Mouse (Mus musculus): Measurements from ENCODE around the gene 9930022D16Rik. TPM values are rescaled to one million over a fixed set of nuclear protein-coding genes. Genes with fewer than 3 reads are reported as not detected.

Gene 9930022D16Rik
- polyA plus RNA-seq, 1 experiment from 2014 or later, result not detected

- in situ Hi-C loops (cut with MboI; ENCODE audit: low pct_unique_long_range_greater_than_20kb), result loop anchor here (25.0 kb wide), 1 partner anchor 981 kb away; no protein-coding TSS in a partner anchor
- peak; percentile 29 for TF ChIP-seq CTCF (IDR thresholded peaks at IDR 0.05)
- ChIA-PET CTCF (interaction anchor here (1.0 to 1.5 kb wide), 3 partner anchors 142 to 177 kb away, joined by 3 to 6 read pairs (median 4); partner anchors contain the start of gene Rgs9), POLR2A (no interaction called here)
- peaks cover 3% of the 10 kb centered on the region for H3K27me3 ChIP-seq
- DNase-seq (ENCODE audit: low read depth, low spot score), result no peak
- ATAC-seq, result no peak
Measured at GRCm38 (mm10) chr11:109443468-109444263, 29.9 kb downstream of the 9930022D16Rik start.

- ATAC-seq, result no peak
- in situ Hi-C loops (cut with MboI; ENCODE audit: low pct_unique_long_range_greater_than_20kb), result loop anchor here (25.0 kb wide), 1 partner anchor 982 kb away; no protein-coding TSS in a partner anchor
- POLR2A ChIA-PET, result no interaction called here
- peak; percentile 32 for TF ChIP-seq CTCF (IDR thresholded peaks at IDR 0.05)
- CTCF ChIA-PET, result interaction anchor here (2.3 kb wide), 2 partner anchors 140 to 175 kb away, joined by 12 to 21 read pairs; no protein-coding TSS in a partner anchor
- H3K27me3 ChIP-seq, result peaks cover 3% of the 10 kb centered on the region
- DNase-seq (ENCODE audit: low read depth, low spot score), result no peak
Measured at GRCm38 (mm10) chr11:109444600-109444999, 30.9 kb downstream of the 9930022D16Rik start.

GRCm38 (mm10) chr11:109445438-109446035 is 31.8 kb downstream of the 9930022D16Rik start:
- ATAC-seq (no peak), DNase-seq (ENCODE audit: low read depth, low spot score) (no peak)
- in situ Hi-C loops (cut with MboI; ENCODE audit: low pct_unique_long_range_greater_than_20kb), result loop anchor here (5.0 to 25.0 kb wide), 4 partner anchors 142 to 983 kb away; no protein-coding TSS in a partner anchor
- peak; percentile 74 for TF ChIP-seq CTCF (IDR thresholded peaks at IDR 0.05)
- ChIA-PET CTCF (interaction anchor here (0.7 to 2.3 kb wide), 8 partner anchors 9 to 201 kb away, joined by 3 to 21 read pairs (median 3); no protein-coding TSS in a partner anchor), POLR2A (no interaction called here)
- peaks cover 6% of the 10 kb centered on the region for H3K27me3 ChIP-seq

GRCm38 (mm10) chr11:109451169-109451568 is 37.5 kb downstream of the 9930022D16Rik start:
- in situ Hi-C loops (cut with MboI; ENCODE audit: low pct_unique_long_range_greater_than_20kb), result no loop called here
- no peak for TF ChIP-seq CTCF (IDR thresholded peaks at IDR 0.05)
- DNase-seq (ENCODE audit: low read depth, low spot score), result no peak
- ATAC-seq, result no peak
- ChIA-PET CTCF (interaction anchor here (1.2 kb wide), 1 partner anchor 107 kb away, joined by 3 read pairs; no protein-coding TSS in a partner anchor), POLR2A (interaction anchor here (0.5 kb wide), 1 partner anchor 122 kb away, joined by 3 read pairs; no protein-coding TSS in a partner anchor)
- H3K27me3 ChIP-seq, result peaks cover 11% of the 10 kb centered on the region

GRCm38 (mm10) chr11:109456261-109456660 is 42.5 kb downstream of the 9930022D16Rik start:
- ATAC-seq (no peak), DNase-seq (ENCODE audit: low read depth, low spot score) (no peak)
- in situ Hi-C loops (cut with MboI; ENCODE audit: low pct_unique_long_range_greater_than_20kb), result no loop called here
- peaks cover 5% of the 10 kb centered on the region for H3K27me3 ChIP-seq
- ChIA-PET CTCF (no interaction called here), POLR2A (interaction anchor here (0.6 kb wide), 1 partner anchor 17 kb away, joined by 3 read pairs; no protein-coding TSS in a partner anchor)
- no peak for TF ChIP-seq CTCF (IDR thresholded peaks at IDR 0.05)

- in situ Hi-C loops (cut with MboI; ENCODE audit: low pct_unique_long_range_greater_than_20kb), result no loop called here
- ChIA-PET CTCF (no interaction called here), POLR2A (no interaction called here)
- DNase-seq (ENCODE audit: low read depth, low spot score) (no peak), ATAC-seq (no peak)
- TF ChIP-seq CTCF (IDR thresholded peaks at IDR 0.05), result no peak
- H3K27me3 ChIP-seq, result no peaks in the 10 kb centered on the region
Measured at GRCm38 (mm10) chr11:109458165-109458564, 44.4 kb downstream of the 9930022D16Rik start.

- in situ Hi-C loops (cut with MboI; ENCODE audit: low pct_unique_long_range_greater_than_20kb), result no loop called here
- no peaks in the 10 kb centered on the region for H3K27me3 ChIP-seq
- no peak for TF ChIP-seq CTCF (IDR thresholded peaks at IDR 0.05)
- DNase-seq (ENCODE audit: low read depth, low spot score), result no peak
- CTCF ChIA-PET, result no interaction called here
- POLR2A ChIA-PET, result no interaction called here
- no peak for ATAC-seq
Measured at GRCm38 (mm10) chr11:109460586-109460985, 46.9 kb downstream of the 9930022D16Rik start.

- POLR2A ChIA-PET, result no interaction called here
- DNase-seq (ENCODE audit: low read depth, low spot score) (no peak), ATAC-seq (no peak)
- in situ Hi-C loops (cut with MboI; ENCODE audit: low pct_unique_long_range_greater_than_20kb), result no loop called here
- TF ChIP-seq CTCF (IDR thresholded peaks at IDR 0.05), result no peak
- CTCF ChIA-PET, result no interaction called here
- peaks cover 16% of the 10 kb centered on the region for H3K27me3 ChIP-seq
Measured at GRCm38 (mm10) chr11:109465068-109465467, 51.4 kb downstream of the 9930022D16Rik start.

- no peak for ATAC-seq
- peaks cover 20% of the 10 kb centered on the region for H3K27me3 ChIP-seq
- ChIA-PET CTCF (interaction anchor here (0.8 to 1.5 kb wide), 4 partner anchors 11 to 93 kb away, joined by 3 to 4 read pairs (median 3); no protein-coding TSS in a partner anchor), POLR2A (no interaction called here)
- no peak for TF ChIP-seq CTCF (IDR thresholded peaks at IDR 0.05)
- DNase-seq (ENCODE audit: low read depth, low spot score), result no peak
- in situ Hi-C loops (cut with MboI; ENCODE audit: low pct_unique_long_range_greater_than_20kb), result no loop called here
Measured at GRCm38 (mm10) chr11:109466987-109467386, 53.3 kb downstream of the 9930022D16Rik start.

- in situ Hi-C loops (cut with MboI; ENCODE audit: low pct_unique_long_range_greater_than_20kb), result no loop called here
- CTCF ChIA-PET, result interaction anchor here (0.9 to 1.4 kb wide), 2 partner anchors 11 to 18 kb away, joined by 3 to 4 read pairs; no protein-coding TSS in a partner anchor
- ATAC-seq, result no peak
- POLR2A ChIA-PET, result interaction anchor here (0.7 kb wide), 1 partner anchor 28 kb away, joined by 3 read pairs; no protein-coding TSS in a partner anchor
- no peak for TF ChIP-seq CTCF (IDR thresholded peaks at IDR 0.05)
- DNase-seq (ENCODE audit: low read depth, low spot score), result no peak
- peaks cover 30% of the 10 kb centered on the region for H3K27me3 ChIP-seq
Measured at GRCm38 (mm10) chr11:109468133-109468532, 54.4 kb downstream of the 9930022D16Rik start.

Other genes with a start within 250 kb of the 9930022D16Rik start
- gene Rgs9, start 115.8 kb upstream of the 9930022D16Rik start, polyA plus RNA-seq (2021), result 3.3 TPM
- 50.4 TPM for gene Gna13, start 51.1 kb upstream of the 9930022D16Rik start, polyA plus RNA-seq (2021)
- gene Amz2, start 12.0 kb downstream of the 9930022D16Rik start, polyA plus RNA-seq (2021), result 48.6 TPM
- gene Arsg, start 59.5 kb downstream of the 9930022D16Rik start, polyA plus RNA-seq (2021), result 1.1 TPM
- gene Slc16a6, start 59.7 kb downstream of the 9930022D16Rik start, polyA plus RNA-seq (2021), result 1.2 TPM
- gene Wipi1, start 198.1 kb downstream of the 9930022D16Rik start, polyA plus RNA-seq (2021), result 36.7 TPM
- gene Prkar1a, start 235.5 kb downstream of the 9930022D16Rik start, polyA plus RNA-seq (2021), result 258 TPM